Mouse (Mus musculus) CH12.LX (cell line): ENCODE data around the gene Slc38a7. TPM values are rescaled to one million over a fixed set of nuclear protein-coding genes. Genes with fewer than 3 reads are reported as not detected.
A peak's percentile ranks its signal among the peaks of the same experiment; 100 is the strongest.

Experiments
- DNase-seq: peaks from one replicate; pipeline ENCODE4 v3.0.0-alpha.2; 2013; ENCODE audit errors: extremely low read depth
- H3K27ac ChIP-seq: 2 replicates; pipeline ENCODE4 v1.5.1; 2012; ENCODE audit warnings: low read depth, mild to moderate bottlenecking, control low read depth, moderate library complexity; ENCODE audit not compliant: insufficient read depth
- H3K27me3 ChIP-seq: replicated peaks from 2 replicates; pipeline ENCODE3; 2012; ENCODE audit warnings: inconsistent platforms
- H3K36me3 ChIP-seq, 2 experiments: replicated peaks in 1 of 2; 2 replicates each; pipeline versions ENCODE3 to v1.6.1; 2012; ENCODE audit warnings: inconsistent platforms in 1 of 2, low read length in 1 of 2, mild to moderate bottlenecking in 1 of 2, mixed read lengths in 1 of 2, moderate library complexity in 1 of 2; ENCODE audit not compliant: control insufficient read depth in 1 of 2, insufficient read depth in 1 of 2
- H3K4me1 ChIP-seq, 2 experiments: 2 replicates each; pipeline ENCODE4 v1.6.1; 2012; ENCODE audit warnings: inconsistent platforms in 1 of 2, moderate library complexity in 1 of 2; ENCODE audit not compliant: insufficient read depth in 2 of 2, control insufficient read depth in 1 of 2
- H3K4me2 ChIP-seq: 2 replicates; pipeline ENCODE4 v1.6.1; 2012; ENCODE audit warnings: low read depth, mild to moderate bottlenecking, control low read depth; ENCODE audit not compliant: poor library complexity, insufficient read depth, severe bottlenecking
- H3K4me3 ChIP-seq, 3 experiments: fragments of 150-350 bp in 1 of 3; sonication (generic) in 1 of 3; replicated peaks in 1 of 3; 2 replicates each; pipeline versions ENCODE3 to v1.5.1; 2011 to 2012; ENCODE audit warnings: low read depth in 2 of 3, low read length in 2 of 3, mild to moderate bottlenecking in 2 of 3, moderate library complexity in 2 of 3, control low read depth in 1 of 3, improper control_type of control experiment in 1 of 3, inconsistent platforms in 1 of 3, mixed read lengths in 1 of 3; ENCODE audit not compliant: poor library complexity in 1 of 3
- H3K79me2 ChIP-seq: replicated peaks from 2 replicates; pipeline ENCODE4 v1.6.1; 2012; ENCODE audit warnings: mild to moderate bottlenecking, moderate library complexity; ENCODE audit not compliant: control insufficient read depth, poor library complexity, insufficient read depth, severe bottlenecking; ENCODE audit errors: extremely low read depth
- H3K9ac ChIP-seq: 2 replicates; pipeline ENCODE4 v1.6.1; 2012; ENCODE audit warnings: low read depth, mild to moderate bottlenecking, control low read depth, moderate library complexity; ENCODE audit not compliant: insufficient read depth
- H3K9me3 ChIP-seq: replicated peaks from 2 replicates; pipeline ENCODE3; 2012; ENCODE audit warnings: low read length, inconsistent platforms, mixed read lengths
- BHLHE40 ChIP-seq: IDR thresholded peaks from 2 replicates; pipeline ENCODE4 v1.6.1; 2011; ENCODE audit warnings: mild to moderate bottlenecking, low read depth, low read length, improper control_type of control experiment
- CHD1 ChIP-seq: IDR thresholded peaks from 2 replicates; pipeline ENCODE4 v1.6.1; 2012; ENCODE audit warnings: low read depth, low read length, improper control_type of control experiment, inconsistent platforms
- E2F4 ChIP-seq: IDR thresholded peaks from 2 replicates; pipeline ENCODE4 v1.6.1; 2011; ENCODE audit warnings: low read depth, low read length, improper control_type of control experiment; ENCODE audit not compliant: insufficient replicate concordance
- ELF1 ChIP-seq: IDR thresholded peaks from 2 replicates; pipeline ENCODE4 v1.6.1; 2014; ENCODE audit warnings: low read depth, mild to moderate bottlenecking, inconsistent platforms, low read length, improper control_type of control experiment
- EP300 ChIP-seq: IDR thresholded peaks from 2 replicates; pipeline ENCODE4 v1.6.1; 2011; ENCODE audit warnings: low read length, improper control_type of control experiment
- ETS1 ChIP-seq: conservative IDR thresholded peaks from 2 replicates; pipeline ENCODE4 v1.6.1; 2012; ENCODE audit warnings: low read depth, mild to moderate bottlenecking, inconsistent platforms, low read length, improper control_type of control experiment, moderate library complexity
- GABPA ChIP-seq: IDR thresholded peaks from 2 replicates; pipeline ENCODE4 v1.6.1; 2012; ENCODE audit warnings: low read depth, low read length, improper control_type of control experiment, inconsistent platforms; ENCODE audit not compliant: insufficient replicate concordance
- HCFC1 ChIP-seq: IDR thresholded peaks from 2 replicates; pipeline ENCODE4 v1.6.1; 2012; ENCODE audit warnings: low read depth, mild to moderate bottlenecking, inconsistent platforms, low read length, improper control_type of control experiment
- IRF4 ChIP-seq: IDR thresholded peaks from 2 replicates; pipeline ENCODE4 v1.6.1; 2014; ENCODE audit warnings: low read depth, mild to moderate bottlenecking, inconsistent platforms, low read length, improper control_type of control experiment
- JUN ChIP-seq: IDR thresholded peaks from 2 replicates; pipeline ENCODE4 v1.6.1; 2011; ENCODE audit warnings: low read depth, mild to moderate bottlenecking, low read length, improper control_type of control experiment, moderate library complexity; ENCODE audit not compliant: insufficient read depth
- JUND ChIP-seq: conservative IDR thresholded peaks from 2 replicates; pipeline ENCODE4 v1.6.1; 2011; ENCODE audit warnings: low read depth, low read length, improper control_type of control experiment
- KAT2A ChIP-seq: IDR thresholded peaks from 2 replicates; pipeline ENCODE4 v1.6.1; 2012; ENCODE audit warnings: low read length, improper control_type of control experiment, inconsistent platforms; ENCODE audit not compliant: insufficient replicate concordance
- MAX ChIP-seq: IDR thresholded peaks from 2 replicates; pipeline ENCODE4 v1.6.1; 2011; ENCODE audit warnings: low read length, improper control_type of control experiment
- MAZ ChIP-seq: IDR thresholded peaks from 2 replicates; pipeline ENCODE4 v1.6.1; 2012; ENCODE audit warnings: low read depth, mild to moderate bottlenecking, inconsistent platforms, low read length, improper control_type of control experiment, moderate library complexity
- MEF2A ChIP-seq: IDR thresholded peaks from 2 replicates; pipeline ENCODE4 v1.6.1; 2014; ENCODE audit warnings: low read depth, mild to moderate bottlenecking, inconsistent platforms, low read length, improper control_type of control experiment, borderline replicate concordance
- MXI1 ChIP-seq: IDR thresholded peaks from 2 replicates; pipeline ENCODE4 v1.6.1; 2011; ENCODE audit warnings: mild to moderate bottlenecking, low read depth, low read length, improper control_type of control experiment
- MYC ChIP-seq: IDR thresholded peaks from 2 replicates; pipeline ENCODE4 v1.6.1; 2011; ENCODE audit warnings: low read depth, mild to moderate bottlenecking, improper control_type of control experiment, low read length
- NELFE ChIP-seq: IDR thresholded peaks from 2 replicates; pipeline ENCODE4 v1.6.1; 2011; ENCODE audit warnings: low read depth, low read length, improper control_type of control experiment
- NRF1 ChIP-seq: IDR thresholded peaks from 2 replicates; pipeline ENCODE4 v1.6.1; 2014; ENCODE audit warnings: low read depth, mild to moderate bottlenecking, inconsistent platforms, low read length, improper control_type of control experiment, moderate library complexity
- PAX5 ChIP-seq: IDR thresholded peaks from 2 replicates; pipeline ENCODE4 v1.6.1; 2012; ENCODE audit warnings: low read length, inconsistent platforms, mixed read lengths
- POLR2A ChIP-seq: IDR thresholded peaks from 2 replicates; pipeline ENCODE4 v1.6.1; 2011; ENCODE audit warnings: low read depth, mild to moderate bottlenecking, improper control_type of control experiment, low read length
- RAD21 ChIP-seq: IDR thresholded peaks from 2 replicates; pipeline ENCODE4 v1.6.1; 2011; ENCODE audit warnings: low read depth, mild to moderate bottlenecking, low read length, improper control_type of control experiment, moderate library complexity
- RCOR1 ChIP-seq: conservative IDR thresholded peaks from 2 replicates; pipeline ENCODE4 v1.6.1; 2012; ENCODE audit warnings: low read depth, mild to moderate bottlenecking, inconsistent platforms, low read length, improper control_type of control experiment
- SIN3A ChIP-seq: IDR thresholded peaks from 2 replicates; pipeline ENCODE4 v1.6.1; 2012; ENCODE audit warnings: low read length, improper control_type of control experiment, inconsistent platforms
- SMC3 ChIP-seq: IDR thresholded peaks from 2 replicates; pipeline ENCODE4 v1.6.1; 2011; ENCODE audit warnings: low read depth, low read length, improper control_type of control experiment
- TBP ChIP-seq: conservative IDR thresholded peaks from 2 replicates; pipeline ENCODE4 v1.6.1; 2011; ENCODE audit warnings: low read depth, low read length, improper control_type of control experiment
- TCF12 ChIP-seq: IDR thresholded peaks from 2 replicates; pipeline ENCODE4 v1.6.1; 2014; ENCODE audit warnings: low read depth, mild to moderate bottlenecking, inconsistent platforms, low read length, improper control_type of control experiment
- UBTF ChIP-seq: IDR thresholded peaks from 2 replicates; pipeline ENCODE4 v1.6.1; 2012; ENCODE audit warnings: low read depth, mild to moderate bottlenecking, inconsistent platforms, low read length, improper control_type of control experiment, moderate library complexity
- USF1 ChIP-seq: IDR thresholded peaks from 2 replicates; pipeline ENCODE4 v1.6.1; 2014; ENCODE audit warnings: low read depth, mild to moderate bottlenecking, inconsistent platforms, low read length, improper control_type of control experiment
- ZC3H11A ChIP-seq: IDR thresholded peaks from 2 replicates; pipeline ENCODE4 v1.6.1; 2012; ENCODE audit warnings: low read depth, mild to moderate bottlenecking, inconsistent platforms, low read length, improper control_type of control experiment
- ZMIZ1 ChIP-seq: IDR thresholded peaks from 2 replicates; pipeline ENCODE4 v1.6.1; 2012; ENCODE audit warnings: low read depth, mild to moderate bottlenecking, inconsistent platforms, low read length, improper control_type of control experiment
- ZNF384 ChIP-seq: IDR thresholded peaks from 2 replicates; pipeline ENCODE4 v1.6.1; 2012; ENCODE audit warnings: low read depth, low read length, improper control_type of control experiment, inconsistent platforms
- dilution Hi-C: fragments of 300-500 bp; cut with MboI; formaldehyde crosslinking; loops from 2 replicates; pipeline ENCODE4 v1.14.3; 2020; ENCODE audit warnings: low sequenced_read_pairs; ENCODE audit not compliant: extremely low pct_unique_long_range_greater_than_20kb, extremely low pct_ligation_motif_present
- in situ Hi-C: fragments of 300-500 bp; cut with MboI; formaldehyde crosslinking; loops from 3 replicates; pipeline ENCODE4 v1.14.3; 2019; ENCODE audit warnings: low sequenced_read_pairs, low pct_ligation_motif_present, low pct_unique_long_range_greater_than_20kb, mixed read lengths
- polyA plus RNA-seq: library from polyadenylated mRNA; unstranded; fragments of >175 nt; gene quantifications from 2 replicates; pipeline ENCODE4 v1.2.1, GENCODE M21; 2012; ENCODE audit warnings: low read depth; ENCODE audit not compliant: insufficient read length
- total RNA-seq, 2 experiments: library from RNA; depleted of rRNA; stranded (reverse); fragments of 300-350 nt in 1 of 2; fragments of >200 nt in 1 of 2; gene quantifications; 2 replicates each; pipeline ENCODE4 v1.2.3; 2012 to 2014

The Slc38a7 gene
- total and polyA plus RNA-seq, 3 experiments: 13.9 to 33.2 (median 31.0) TPM

- Histone ChIP-seq H3K27ac (no peak overlapping the region), H3K27me3 (no peaks in the 10 kb centered on the region), H3K9ac (peak overlapping the region; percentile 27; the same call in 1 of the 2 replicates)
- in situ Hi-C loops: no loop called here
- no peak for TF ChIP-seq MAX
- no peak for TF ChIP-seq ZMIZ1
- TF ChIP-seq POLR2A: no peak
- no peak for TF ChIP-seq CHD1
- TF ChIP-seq MXI1: no peak
- TF ChIP-seq PAX5: no peak
- TF ChIP-seq UBTF: no peak
- TF ChIP-seq, all 38 proteins: peak for 0
- no peak overlapping the region for H3K4me3 ChIP-seq
- H3K79me2 ChIP-seq: peaks cover 36% of the 10 kb centered on the region
- H3K36me3 ChIP-seq: peaks cover 5 to 15% of the 10 kb centered on the region in 2 experiments
- H3K4me1 ChIP-seq: peaks cover 5 to 36% of the 10 kb centered on the region in 2 experiments
- H3K9me3 ChIP-seq: no peaks in the 10 kb centered on the region
- DNase-seq: no peak
- dilution Hi-C loops: no loop called here
- peak overlapping the region; percentile 11; the same call in 1 of the 2 replicates for H3K4me2 ChIP-seq
These were observed 44.7 kb downstream of the Slc38a7 start for GRCm38 (mm10) chr8:95808631-95809030.

- dilution Hi-C loops: no loop called here
- Histone ChIP-seq H3K79me2 (peaks cover 44% of the 10 kb centered on the region), H3K4me1 (peaks cover 5 to 38% of the 10 kb centered on the region in 2 experiments), H3K27me3 (no peaks in the 10 kb centered on the region), H3K27ac (peak overlapping the region; percentile 81), H3K36me3 (peaks cover 5 to 20% of the 10 kb centered on the region in 2 experiments), H3K4me3 (peak overlapping the region; percentile 65 to 93 (median 86)), H3K4me2 (peak overlapping the region; percentile 79), H3K9me3 (no peaks in the 10 kb centered on the region), H3K9ac (peak overlapping the region; percentile 94)
- DNase-seq: peak; percentile 97
- in situ Hi-C loops: no loop called here
- TF ChIP-seq MYC: peak; percentile 82
- peak; percentile 71 for TF ChIP-seq USF1
- no peak for TF ChIP-seq RCOR1
- no peak for TF ChIP-seq RAD21
- peak; percentile 83 for TF ChIP-seq MAX
- peak; percentile 86 for TF ChIP-seq ELF1
- peak; percentile 100 for TF ChIP-seq HCFC1
- no peak for TF ChIP-seq PAX5
- TF ChIP-seq ZNF384: peak; percentile 23; the same call in 1 of the 2 replicates
- peak; percentile 96; the same call in 1 of the 2 replicates for TF ChIP-seq GABPA
- TF ChIP-seq ZMIZ1: peak; percentile 79
- TF ChIP-seq EP300: no peak
- TF ChIP-seq SIN3A: peak; percentile 97
- TF ChIP-seq NELFE: peak; percentile 91
- TF ChIP-seq ZC3H11A: no peak; the same call in 1 of the 2 replicates
- peak; percentile 74; the same call in 1 of the 2 replicates for TF ChIP-seq E2F4
- no peak for TF ChIP-seq NRF1
- peak; percentile 100 for TF ChIP-seq KAT2A
- 0 out of 2 replicates have a peak, but pooled peaks have one; percentile 30 for TF ChIP-seq CHD1
- TF ChIP-seq ETS1: peak; percentile 30; the same call in 1 of the 2 replicates
- TF ChIP-seq JUND: peak; percentile 58; the same call in 1 of the 2 replicates
- TF ChIP-seq SMC3: no peak
- no peak; the same call in 1 of the 2 replicates for TF ChIP-seq UBTF
- TF ChIP-seq POLR2A: peak; percentile 84
- peak; percentile 91 for TF ChIP-seq TBP
- peak; percentile 42; the same call in 1 of the 2 replicates for TF ChIP-seq BHLHE40
- peak; percentile 89 for TF ChIP-seq MAZ
- peak; percentile 82 for TF ChIP-seq TCF12
- peak; percentile 70 for TF ChIP-seq MEF2A
- peak; percentile 74 for TF ChIP-seq IRF4
- TF ChIP-seq JUN: peak; percentile 6; the same call in 1 of the 2 replicates
These were observed 45.5 kb downstream of the Slc38a7 start for GRCm38 (mm10) chr8:95807861-95808260.
